Mouse (Mus musculus): Measurements from ENCODE around the gene Ctnna2. TPM values are rescaled to one million over a fixed set of nuclear protein-coding genes. Genes with fewer than 3 reads are reported as not detected.

Gene Ctnna2
- polyA plus RNA-seq, 1 experiment = not detected

DNA sequence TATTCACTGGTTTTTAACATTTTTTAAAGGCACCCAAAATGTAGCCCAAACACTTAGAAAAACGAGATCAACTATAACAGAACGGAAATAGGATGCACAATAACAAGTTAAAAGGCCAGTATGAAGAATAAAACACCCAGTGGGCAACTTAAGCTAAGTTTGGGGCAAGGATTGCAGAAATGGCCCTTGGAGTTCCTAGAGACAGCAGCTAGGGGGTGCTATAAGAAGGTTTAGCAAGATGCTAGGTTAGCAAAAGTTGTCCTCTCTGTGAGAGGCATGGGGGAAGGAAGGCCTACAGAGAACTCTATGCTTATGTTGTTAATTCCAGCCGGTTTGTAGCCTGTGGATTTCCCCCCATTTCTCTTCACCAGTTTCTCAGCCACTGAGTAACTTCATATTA, 401.9 kb downstream of the Ctnna2 start:
- no peak overlapping the region for H3K4me3 ChIP-seq
- no peak overlapping the region for H3K4me2 ChIP-seq (ENCODE audit: low read depth)
- H3ac ChIP-seq (ENCODE audit: control insufficient read depth, insufficient read length) = no peak overlapping the region
- no peaks in the 10 kb centered on the region for H3K36me3 ChIP-seq (ENCODE audit: control insufficient read depth, insufficient read depth)
- H3K79me2 ChIP-seq (ENCODE audit: control insufficient read depth, insufficient read depth) = no peaks in the 10 kb centered on the region
- TF ChIP-seq MYOG (IDR thresholded peaks at IDR 0.05; ENCODE audit: control insufficient read depth in 1 of 3, insufficient read depth in 1 of 3, insufficient read length in 2 of 3, low read depth in 2 of 3) (no peak), SRF (IDR thresholded peaks at IDR 0.05; ENCODE audit: control insufficient read depth, insufficient read length, low read depth) (no peak), TCF3 (IDR thresholded peaks at IDR 0.05; ENCODE audit: insufficient read length, low read depth) (no peak)
- no peaks in the 10 kb centered on the region for H3K27me3 ChIP-seq (ENCODE audit: control insufficient read depth, insufficient read depth, insufficient read length)

DNA sequence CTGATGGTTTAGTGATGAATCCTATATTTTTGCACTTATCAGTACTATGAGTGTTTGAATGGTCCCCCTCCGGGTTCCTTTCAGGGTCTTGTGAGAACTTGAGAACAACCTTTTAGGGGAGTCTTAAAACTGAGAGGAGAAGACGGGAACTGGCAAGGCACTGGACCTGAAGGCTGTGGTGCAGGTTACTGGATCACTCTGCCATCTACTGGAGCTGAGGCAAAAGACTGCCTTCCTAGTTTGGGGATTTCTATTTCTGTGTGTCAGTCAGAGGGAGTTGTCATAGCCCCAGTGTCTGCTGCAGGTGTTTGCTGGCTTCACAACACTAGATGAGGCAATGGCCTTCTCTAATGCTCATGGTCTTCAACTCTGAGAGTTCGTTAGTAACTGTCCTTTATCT, 406.9 kb downstream of the Ctnna2 start:
- Histone ChIP-seq H3K4me2 (ENCODE audit: low read depth) (no peak overlapping the region), H3ac (ENCODE audit: control insufficient read depth, insufficient read length) (no peak overlapping the region), H3K36me3 (ENCODE audit: control insufficient read depth, insufficient read depth) (no peaks in the 10 kb centered on the region), H3K27me3 (ENCODE audit: control insufficient read depth, insufficient read depth, insufficient read length) (no peaks in the 10 kb centered on the region), H3K4me3 (no peak overlapping the region), H3K79me2 (ENCODE audit: control insufficient read depth, insufficient read depth) (no peaks in the 10 kb centered on the region)
- no peak for TF ChIP-seq REST (IDR thresholded peaks at IDR 0.05; ENCODE audit: insufficient read depth, insufficient read length)
- TF ChIP-seq E2F4 (IDR thresholded peaks at IDR 0.05; ENCODE audit: insufficient read depth) = no peak
- TF ChIP-seq SRF (IDR thresholded peaks at IDR 0.05; ENCODE audit: control insufficient read depth, insufficient read length, low read depth) = no peak
- no peak for TF ChIP-seq POLR2AphosphoS2 (IDR thresholded peaks at IDR 0.05; ENCODE audit: insufficient read length, low read depth)
- TF ChIP-seq MAX (IDR thresholded peaks at IDR 0.05; ENCODE audit: low read depth) = no peak

- Histone ChIP-seq H3K27me3 (ENCODE audit: control insufficient read depth, insufficient read depth, insufficient read length) (no peaks in the 10 kb centered on the region), H3K4me3 (no peak overlapping the region), H3K79me2 (ENCODE audit: control insufficient read depth, insufficient read depth) (no peaks in the 10 kb centered on the region), H3K4me2 (ENCODE audit: low read depth) (no peak overlapping the region), H3ac (ENCODE audit: control insufficient read depth, insufficient read length) (no peak overlapping the region), H3K36me3 (ENCODE audit: control insufficient read depth, insufficient read depth) (no peaks in the 10 kb centered on the region)
- no peak for TF ChIP-seq POLR2AphosphoS2 (IDR thresholded peaks at IDR 0.05; ENCODE audit: insufficient read length, low read depth)
- TF ChIP-seq USF1 (IDR thresholded peaks at IDR 0.05; ENCODE audit: low read depth) = no peak
- TF ChIP-seq POLR2A (IDR thresholded peaks at IDR 0.05; ENCODE audit: insufficient read length, low read depth) = no peak
- no peak for TF ChIP-seq TCF3 (IDR thresholded peaks at IDR 0.05; ENCODE audit: insufficient read length, low read depth)
- TF ChIP-seq SRF (IDR thresholded peaks at IDR 0.05; ENCODE audit: control insufficient read depth, insufficient read length, low read depth) = no peak
- no peak for TF ChIP-seq MYOG (IDR thresholded peaks at IDR 0.05; ENCODE audit: control insufficient read depth in 1 of 3, insufficient read depth in 1 of 3, insufficient read length in 2 of 3, low read depth in 2 of 3)
- TF ChIP-seq E2F4 (IDR thresholded peaks at IDR 0.05; ENCODE audit: insufficient read depth) = no peak
- no peak for TF ChIP-seq MAX (IDR thresholded peaks at IDR 0.05; ENCODE audit: low read depth)
- TF ChIP-seq TCF12 (IDR thresholded peaks at IDR 0.05; ENCODE audit: insufficient read depth, poor library complexity, severe bottlenecking) = no peak
- no peak for TF ChIP-seq REST (IDR thresholded peaks at IDR 0.05; ENCODE audit: insufficient read depth, insufficient read length)
- TF ChIP-seq MYOD1 (IDR thresholded peaks at IDR 0.05; ENCODE audit: control insufficient read depth in 1 of 3, insufficient read length in 2 of 3, low read depth in 2 of 3) = no peak
- TF ChIP-seq CEBPB (IDR thresholded peaks at IDR 0.05; ENCODE audit: insufficient read depth, poor library complexity, severe bottlenecking) = no peak
Observed at GRCm38 (mm10) chr6:77569851-77570250, 409.6 kb downstream of the Ctnna2 start.

DNA sequence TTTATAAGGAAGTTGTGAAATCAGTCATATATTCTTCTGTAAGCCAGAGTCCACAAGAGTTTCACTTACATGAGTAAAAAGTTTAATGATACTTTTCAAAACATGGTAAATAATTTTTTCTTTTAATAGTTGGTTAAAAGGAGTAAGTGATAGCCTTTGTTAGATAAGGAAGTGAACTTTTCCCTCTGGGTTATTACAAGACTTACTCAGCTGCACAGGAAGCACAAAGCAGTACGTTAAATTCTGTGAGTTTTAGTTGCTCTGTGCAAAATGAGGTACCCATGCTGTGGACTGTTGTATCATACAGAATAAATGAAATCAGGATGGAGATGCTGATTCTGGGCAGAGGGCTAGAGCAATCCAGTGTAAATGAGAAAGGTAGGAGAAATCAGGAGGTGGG, 423.3 kb downstream of the Ctnna2 start:
- Histone ChIP-seq H3ac (ENCODE audit: control insufficient read depth, insufficient read length) (no peak overlapping the region), H3K27me3 (ENCODE audit: control insufficient read depth, insufficient read depth, insufficient read length) (no peaks in the 10 kb centered on the region), H3K79me2 (ENCODE audit: control insufficient read depth, insufficient read depth) (no peaks in the 10 kb centered on the region), H3K36me3 (ENCODE audit: control insufficient read depth, insufficient read depth) (no peaks in the 10 kb centered on the region), H3K4me2 (ENCODE audit: low read depth) (no peak overlapping the region), H3K4me3 (no peak overlapping the region)
- TF ChIP-seq TCF3 (IDR thresholded peaks at IDR 0.05; ENCODE audit: insufficient read length, low read depth) (no peak), TCF12 (IDR thresholded peaks at IDR 0.05; ENCODE audit: insufficient read depth, poor library complexity, severe bottlenecking) (no peak), MAX (IDR thresholded peaks at IDR 0.05; ENCODE audit: low read depth) (no peak), E2F4 (IDR thresholded peaks at IDR 0.05; ENCODE audit: insufficient read depth) (no peak), POLR2AphosphoS2 (IDR thresholded peaks at IDR 0.05; ENCODE audit: insufficient read length, low read depth) (no peak), CEBPB (IDR thresholded peaks at IDR 0.05; ENCODE audit: insufficient read depth, poor library complexity, severe bottlenecking) (no peak), MYOG (IDR thresholded peaks at IDR 0.05; ENCODE audit: control insufficient read depth in 1 of 3, insufficient read depth in 1 of 3, insufficient read length in 2 of 3, low read depth in 2 of 3) (no peak), USF1 (IDR thresholded peaks at IDR 0.05; ENCODE audit: low read depth) (no peak), REST (IDR thresholded peaks at IDR 0.05; ENCODE audit: insufficient read depth, insufficient read length) (no peak), POLR2A (IDR thresholded peaks at IDR 0.05; ENCODE audit: insufficient read length, low read depth) (no peak), SRF (IDR thresholded peaks at IDR 0.05; ENCODE audit: control insufficient read depth, insufficient read length, low read depth) (no peak), MYOD1 (IDR thresholded peaks at IDR 0.05; ENCODE audit: control insufficient read depth in 1 of 3, insufficient read length in 2 of 3, low read depth in 2 of 3) (no peak)

- Histone ChIP-seq H3K36me3 (ENCODE audit: control insufficient read depth, insufficient read depth) (no peaks in the 10 kb centered on the region), H3K79me2 (ENCODE audit: control insufficient read depth, insufficient read depth) (no peaks in the 10 kb centered on the region), H3K4me2 (ENCODE audit: low read depth) (no peak overlapping the region), H3K4me3 (no peak overlapping the region), H3ac (ENCODE audit: control insufficient read depth, insufficient read length) (no peak overlapping the region), H3K27me3 (ENCODE audit: control insufficient read depth, insufficient read depth, insufficient read length) (no peaks in the 10 kb centered on the region)
- TF ChIP-seq E2F4 (IDR thresholded peaks at IDR 0.05; ENCODE audit: insufficient read depth) (no peak), REST (IDR thresholded peaks at IDR 0.05; ENCODE audit: insufficient read depth, insufficient read length) (no peak), POLR2A (IDR thresholded peaks at IDR 0.05; ENCODE audit: insufficient read length, low read depth) (no peak), SRF (IDR thresholded peaks at IDR 0.05; ENCODE audit: control insufficient read depth, insufficient read length, low read depth) (no peak), MAX (IDR thresholded peaks at IDR 0.05; ENCODE audit: low read depth) (no peak), TCF3 (IDR thresholded peaks at IDR 0.05; ENCODE audit: insufficient read length, low read depth) (no peak), CEBPB (IDR thresholded peaks at IDR 0.05; ENCODE audit: insufficient read depth, poor library complexity, severe bottlenecking) (no peak), USF1 (IDR thresholded peaks at IDR 0.05; ENCODE audit: low read depth) (no peak), MYOD1 (IDR thresholded peaks at IDR 0.05; ENCODE audit: control insufficient read depth in 1 of 3, insufficient read length in 2 of 3, low read depth in 2 of 3) (no peak)
Observed at GRCm38 (mm10) chr6:77537055-77537807, 442.3 kb downstream of the Ctnna2 start.
